Mouse (Mus musculus): ENCODE measurements around the gene Zfp984.
"Not testable (repeated sequence)": the region's sequence is repeated elsewhere in the genome, so short reads cannot be mapped to it uniquely, and the experiment has no call there.

GRCm38 (mm10) chr4:147821414-147821813 lies 11.8 kb upstream of the Zfp984 start:
- TF ChIP-seq CTCF (IDR thresholded peaks at IDR 0.05; ENCODE audit: control insufficient read depth, insufficient read depth, insufficient read length); CEBPB (IDR thresholded peaks at IDR 0.05; ENCODE audit: low read depth): not testable (repeated sequence)
